Mouse (Mus musculus): ENCODE data around the gene Gm13084.
"Not testable (repeated sequence)": the region's sequence is repeated elsewhere in the genome, so short reads cannot be mapped to it uniquely, and the experiment has no call there.

Gm13084 gene

GRCm38 (mm10) chr4:143815993-143816392 is at the start of gene Gm13084:
TSS of gene Gm13084 (minus strand) at chr4:143816093.
- no peak for DNase-seq (ENCODE audit: low read depth in 1 of 2, low spot score in 2 of 2)

- DNase-seq (ENCODE audit: low read depth in 1 of 2, low spot score in 2 of 2), result not testable (repeated sequence)
These were observed 30.3 kb upstream of the Gm13084 start, which contains the start of gene Gm13103 for GRCm38 (mm10) chr4:143846197-143846596. TSS of gene Gm13103 (plus strand) at chr4:143846497.

- not testable (repeated sequence) for DNase-seq (ENCODE audit: low read depth in 1 of 2, low spot score in 2 of 2)
These were observed 26.8 kb downstream of the Gm13084 start, which contains the start of gene Gm13023 for GRCm38 (mm10) chr4:143789052-143789451. TSS of gene Gm13023 (plus strand) at chr4:143789352.
